In genomic region chr4:43925779-43926178, GRCm38 (mm10) we compare ENCODE assay signal across 9 mouse cellular contexts. TPM values are rescaled to one million over a fixed set of nuclear protein-coding genes. Genes with fewer than 3 reads are reported as not detected.
DNase-seq lines count a peak whose midpoint lies in the region; ATAC-seq and TF ChIP-seq lines count a peak whose summit lies in the region.
"Had no signal": no experiment of that assay in that cellular context is flagged by ENCODE, and none has a peak within 500 bp of the region (broad histone marks: within the 10 kb centered on the region; RNA-seq: fewer than 3 reads in every experiment).

No protein-coding gene starts in this region.

- TF ChIP-seq EP300 in CH12.LX (IDR thresholded peaks at IDR 0.05; ENCODE audit: low read length): no peak

- no peaks in the 10 kb centered on the region for H3K79me2 ChIP-seq in CH12.LX (replicated peaks; ENCODE audit: control insufficient read depth, extremely low read depth, insufficient read depth, poor library complexity, severe bottlenecking)

- no peak overlapping the region for H3K4me2 ChIP-seq in CH12.LX (ENCODE audit: insufficient read depth, low read depth, poor library complexity, severe bottlenecking)
- H3K4me2 ChIP-seq in heart, embryonic 13.5 days: no peak overlapping the region
- H3K4me2 ChIP-seq in liver, embryonic 12.5 days: no peak overlapping the region

- H3K27ac ChIP-seq in CH12.LX (ENCODE audit: insufficient read depth, low read depth): no peak overlapping the region
- H3K27ac ChIP-seq in heart, embryonic 13.5 days (replicated peaks): no peak overlapping the region
- H3K27ac ChIP-seq in liver, embryonic 12.5 days: no peak overlapping the region
- H3K27ac ChIP-seq: macrophage had no signal

- peak; percentile 90 for TF ChIP-seq RAD21 in CH12.LX (IDR thresholded peaks at IDR 0.05; ENCODE audit: low read depth, low read length)

- 10% methylated on average over 3 of the region's 3 CpGs for WGBS in heart, embryonic 13.5 days
- WGBS in liver, embryonic 12.5 days (ENCODE audit: insufficient replicate concordance): 5% methylated on average over 3 of the region's 3 CpGs

- dilution Hi-C loops in CH12.LX (cut with MboI; ENCODE audit: extremely low pct_ligation_motif_present, extremely low pct_unique_long_range_greater_than_20kb, low sequenced_read_pairs): no loop called here

- peak; percentile 83 for DNase-seq in CH12.LX (ENCODE audit: extremely low read depth)
- DNase-seq in brain, embryonic 14.5 days (ENCODE audit: low read depth): peak; percentile 93
- DNase-seq in fat pad, adult 2 months (ENCODE audit: extremely low read depth, low read depth, low spot score): peak; percentile 61
- DNase-seq in kidney, postnatal 14 days: peak; percentile 87
- peak; percentile 93 for DNase-seq in testis, postnatal 10 days (ENCODE audit: low spot score)

- no peak overlapping the region for H3K9ac ChIP-seq in CH12.LX (ENCODE audit: insufficient read depth, low read depth)
- H3K9ac ChIP-seq in heart, embryonic 13.5 days: no peak overlapping the region
- H3K9ac ChIP-seq in liver, embryonic 12.5 days: no peak overlapping the region

- H3K4me1 ChIP-seq in CH12.LX (ENCODE audit: control insufficient read depth in 1 of 2, insufficient read depth in 2 of 2): peaks cover 0 to 15% of the 10 kb centered on the region in 2 experiments; a peak in 2 of 4 replicates
- no peaks in the 10 kb centered on the region for H3K4me1 ChIP-seq in heart, embryonic 13.5 days
- H3K4me1 ChIP-seq in liver, embryonic 12.5 days: no peaks in the 10 kb centered on the region

- peak; percentile 19; the same call in 1 of the 2 replicates for ATAC-seq in heart, embryonic 13.5 days (ENCODE audit: extremely low read depth, insufficient number of reproducible peaks, low FRiP score, low TSS enrichment)
- peak; percentile 52 for ATAC-seq in liver, embryonic 12.5 days
- peak; percentile 82 for ATAC-seq in neutrophil, adult 5-6 weeks (ENCODE audit: extremely low read depth, insufficient number of reproducible peaks, low FRiP score, poor library complexity, severe bottlenecking)

- peaks cover 0 to 29% of the 10 kb centered on the region in 2 experiments for H3K36me3 ChIP-seq in CH12.LX (replicated peaks in 1 of 2; ENCODE audit: control insufficient read depth in 1 of 2, insufficient read depth in 1 of 2, low read length in 1 of 2)
- H3K36me3 ChIP-seq in heart, embryonic 13.5 days: peaks cover 73% of the 10 kb centered on the region
- peaks cover 14% of the 10 kb centered on the region for H3K36me3 ChIP-seq in liver, embryonic 12.5 days

- H3K9me3 ChIP-seq in CH12.LX (replicated peaks; ENCODE audit: low read length): peaks cover 3% of the 10 kb centered on the region
- H3K9me3 ChIP-seq in heart, embryonic 13.5 days: no peaks in the 10 kb centered on the region
- H3K9me3 ChIP-seq in liver, embryonic 12.5 days (replicated peaks): no peaks in the 10 kb centered on the region

- no peak for TF ChIP-seq POLR2A in CH12.LX (IDR thresholded peaks at IDR 0.05; ENCODE audit: low read depth, low read length)
- TF ChIP-seq POLR2A in brain, embryonic 14.5 days (IDR thresholded peaks at IDR 0.05; ENCODE audit: borderline replicate concordance, extremely low read depth, insufficient read depth, insufficient read length, poor library complexity, severe bottlenecking): no peak

- TF ChIP-seq CTCF in CH12.LX (conservative IDR thresholded peaks at IDR 0.05 in 1 of 2, IDR thresholded peaks at IDR 0.05 in 1 of 2; ENCODE audit: low read depth in 2 of 2, low read length in 2 of 2): peak; percentile 75 to 95
- TF ChIP-seq CTCF in brain, embryonic 14.5 days (IDR thresholded peaks at IDR 0.05; ENCODE audit: borderline replicate concordance, extremely low read depth, insufficient read depth, insufficient read length): peak; percentile 92

- in situ Hi-C loops in CH12.LX (cut with MboI; ENCODE audit: low pct_ligation_motif_present, low pct_unique_long_range_greater_than_20kb, low sequenced_read_pairs): loop anchor here (5.0 kb wide), 1 partner anchor 57 kb away; the partner anchor contains the start of gene Ccin

- H3K27me3 ChIP-seq in CH12.LX (replicated peaks): no peaks in the 10 kb centered on the region
- H3K27me3 ChIP-seq in heart, embryonic 13.5 days (replicated peaks): no peaks in the 10 kb centered on the region
- H3K27me3 ChIP-seq in liver, embryonic 12.5 days (replicated peaks): no peaks in the 10 kb centered on the region

- H3K4me3 ChIP-seq in CH12.LX (replicated peaks in 1 of 3; ENCODE audit: low read depth in 2 of 3, low read length in 2 of 3, poor library complexity in 1 of 3): no peak overlapping the region
- H3K4me3 ChIP-seq in heart, embryonic 13.5 days: no peak overlapping the region
- H3K4me3 ChIP-seq in liver, embryonic 12.5 days: no peak overlapping the region

TF ChIP-seq in CH12.LX, 34 proteins besides CTCF, POLR2A, EP300 and RAD21:
- TF ChIP-seq MAZ (IDR thresholded peaks at IDR 0.05; ENCODE audit: low read depth, low read length): no peak
- peak; percentile 45; the same call in 1 of the 2 replicates for TF ChIP-seq MXI1 (IDR thresholded peaks at IDR 0.05; ENCODE audit: low read depth, low read length)
- TF ChIP-seq ZC3H11A (IDR thresholded peaks at IDR 0.05; ENCODE audit: low read depth, low read length): peak; percentile 89
- no peak for TF ChIP-seq TBP (conservative IDR thresholded peaks at IDR 0.05; ENCODE audit: low read depth, low read length)
- TF ChIP-seq SMC3 (IDR thresholded peaks at IDR 0.05; ENCODE audit: low read depth, low read length): peak; percentile 99
- peak; percentile 18; the same call in 1 of the 2 replicates for TF ChIP-seq IRF4 (IDR thresholded peaks at IDR 0.05; ENCODE audit: low read depth, low read length)
- no peak for TF ChIP-seq GABPA (IDR thresholded peaks at IDR 0.05; ENCODE audit: insufficient replicate concordance, low read depth, low read length)
- no peak for TF ChIP-seq RCOR1 (conservative IDR thresholded peaks at IDR 0.05; ENCODE audit: low read depth, low read length)
- TF ChIP-seq USF1 (IDR thresholded peaks at IDR 0.05; ENCODE audit: low read depth, low read length): no peak
- peak; percentile 31; the same call in 1 of the 2 replicates for TF ChIP-seq MAX (IDR thresholded peaks at IDR 0.05; ENCODE audit: low read length)
- TF ChIP-seq NELFE (IDR thresholded peaks at IDR 0.05; ENCODE audit: low read depth, low read length): peak; percentile 55; the same call in 1 of the 2 replicates
- no peak for TF ChIP-seq TCF12 (IDR thresholded peaks at IDR 0.05; ENCODE audit: low read depth, low read length)
- 0 out of 2 replicates have a peak, but pooled peaks have one; percentile 26 for TF ChIP-seq MEF2A (IDR thresholded peaks at IDR 0.05; ENCODE audit: borderline replicate concordance, low read depth, low read length)
- 0 out of 2 replicates have a peak, but pooled peaks have one; percentile 16 for TF ChIP-seq NRF1 (IDR thresholded peaks at IDR 0.05; ENCODE audit: low read depth, low read length)
- TF ChIP-seq KAT2A (IDR thresholded peaks at IDR 0.05; ENCODE audit: insufficient replicate concordance, low read length): no peak
- no peak for TF ChIP-seq JUN (IDR thresholded peaks at IDR 0.05; ENCODE audit: insufficient read depth, low read depth, low read length)

RNA-seq across cellular contexts. Expression of gene Glipr2, which starts 31.4 kb away (rescaled TPM):
- 47.6 and 60.3 TPM in 2 replicates for total RNA-seq in CH12.LX (2012; rRNA removed)
- total RNA-seq in CH12.LX (2014; rRNA removed): 138 and 146 TPM in 2 replicates
- 57.2 and 62.8 TPM in 2 replicates for polyA plus RNA-seq in CH12.LX (2012; ENCODE audit: insufficient read length, low read depth)
- 26.4 and 28.8 TPM in 2 replicates for polyA plus RNA-seq in brain, embryonic 14.5 days (2012; rRNA removed)
- polyA plus RNA-seq in heart, embryonic 13.5 days (2015; fragmentation: Nextera tagmentation; extraction: Ambion mirVana): 63.2 and 72.4 TPM in 2 replicates
- 45.8 and 46.6 TPM in 2 replicates for polyA plus RNA-seq in liver, embryonic 12.5 days (2016; fragmentation: Nextera tagmentation; extraction: Ambion mirVana)
- total RNA-seq in neutrophil, adult 5-6 weeks (2017): 257 and 262 TPM in 2 replicates

RNA-seq across cellular contexts. Expression of gene Reck, which starts 50.4 kb away (rescaled TPM):
- total RNA-seq in CH12.LX (2012; rRNA removed) (0.55 and 0.68 TPM in 2 replicates), CH12.LX (2014; rRNA removed) (0.34 and 0.44 TPM in 2 replicates)
- 1.4 and 1.8 TPM in 2 replicates for polyA plus RNA-seq in CH12.LX (2012; ENCODE audit: insufficient read length, low read depth)
- 15.6 and 16.9 TPM in 2 replicates for polyA plus RNA-seq in brain, embryonic 14.5 days (2012; rRNA removed)
- 9.7 and 13.4 TPM in 2 replicates for polyA plus RNA-seq in heart, embryonic 13.5 days (2015; fragmentation: Nextera tagmentation; extraction: Ambion mirVana)
- 5.3 and 5.8 TPM in 2 replicates for polyA plus RNA-seq in liver, embryonic 12.5 days (2016; fragmentation: Nextera tagmentation; extraction: Ambion mirVana)
- 0.86 and 2.9 TPM in 2 replicates for total RNA-seq in neutrophil, adult 5-6 weeks (2017)

RNA-seq across cellular contexts. Expression of gene Ccin, which starts 57.5 kb away (rescaled TPM):
- total RNA-seq in CH12.LX (2012; rRNA removed) (not detected in 2 replicates), CH12.LX (2014; rRNA removed) (0.11 TPM in 1 of 2 replicates, not detected in the other)
- polyA plus RNA-seq in CH12.LX (2012; ENCODE audit: insufficient read length, low read depth): not detected in 2 replicates
- polyA plus RNA-seq in brain, embryonic 14.5 days (2012; rRNA removed): 0.20 and 0.40 TPM in 2 replicates
- polyA plus RNA-seq in heart, embryonic 13.5 days (2015; fragmentation: Nextera tagmentation; extraction: Ambion mirVana): not detected in 2 replicates
- not detected in 2 replicates for polyA plus RNA-seq in liver, embryonic 12.5 days (2016; fragmentation: Nextera tagmentation; extraction: Ambion mirVana)
- 1.6 and 3.6 TPM in 2 replicates for total RNA-seq in neutrophil, adult 5-6 weeks (2017)
- polyA plus RNA-seq: macrophage had no signal

Comparison
In these comparisons a context has a peak if more than half of its experiments do, and no peak if none do; other contexts are left out.
1. ATAC-seq: peak in every context shown above with its lines; median percentile 82 in neutrophil, adult 5-6 weeks; 52 in liver, embryonic 12.5 days; 19 in heart, embryonic 13.5 days.